Mouse (Mus musculus) common myeloid progenitor, adult 5-6 weeks (primary cell): ENCODE data around the gene Sema4b. TPM values are rescaled to one million over a fixed set of nuclear protein-coding genes. Genes with fewer than 3 reads are reported as not detected.

ENCODE experiments used
- ATAC-seq: replicated peaks from 2 replicates; pipeline ENCODE4 v1.8.0; 2016; ENCODE audit warnings: low read depth, mild to moderate bottlenecking, moderate TSS enrichment, inconsistent platforms; ENCODE audit not compliant: poor library complexity, severe bottlenecking
- total RNA-seq: library from RNA; stranded (forward); fragments of 200-1000, 187-1606 nt; gene quantifications from 2 replicates; pipeline ENCODE4 v1.2.3, GENCODE M21; 2017

The Sema4b gene
- total RNA-seq, 1 experiment from 2014 or later: 6.3 TPM

GRCm38 (mm10) chr7:80208738-80209430 lies 22.2 kb downstream of the Sema4b start:
- ATAC-seq: peak; percentile 60

DNA sequence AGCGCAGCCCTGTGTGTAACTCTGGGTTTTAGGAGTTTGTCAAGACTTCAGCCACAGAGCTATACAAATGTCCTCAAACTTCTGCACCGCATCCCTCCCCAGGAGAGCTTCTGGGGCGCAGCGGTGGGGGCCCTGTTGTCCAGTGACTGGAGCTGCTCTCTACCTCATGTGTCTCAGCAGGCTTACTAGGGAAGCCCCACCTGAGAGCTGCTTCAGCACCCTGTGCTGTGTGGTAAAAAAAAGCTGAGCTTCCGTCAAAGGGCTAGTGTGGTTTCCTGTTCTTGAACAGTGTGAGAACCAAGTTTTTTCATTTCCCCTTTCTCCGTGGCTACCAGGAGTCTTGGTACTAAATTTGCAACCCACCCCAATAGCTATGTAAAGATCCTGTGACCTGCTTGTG lies 23.0 kb downstream of the Sema4b start:
- peak; percentile 62 for ATAC-seq

- ATAC-seq: no peak
Observed at GRCm38 (mm10) chr7:80210982-80211381, 24.3 kb downstream of the Sema4b start.

DNA sequence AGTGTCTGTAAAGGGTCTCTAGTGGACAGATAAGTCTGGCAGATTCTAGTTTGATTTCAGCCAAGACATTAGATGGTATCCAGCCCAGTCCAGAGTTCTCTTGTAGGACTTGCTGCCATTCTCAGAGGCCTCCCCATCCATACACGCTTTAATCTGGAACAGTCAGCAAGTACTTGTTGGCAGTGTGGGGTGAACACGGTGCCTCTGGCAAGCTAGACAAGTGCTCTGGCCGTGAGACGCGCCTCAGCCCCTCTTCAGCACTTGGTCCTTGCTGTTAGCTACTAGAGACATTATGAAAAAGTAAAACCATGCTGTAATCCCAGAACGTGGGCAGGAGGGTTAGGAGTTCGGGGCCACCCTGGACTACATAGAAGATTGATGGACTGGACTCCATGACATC lies 27.0 kb downstream of the Sema4b start:
- no peak for ATAC-seq

- ATAC-seq: no peak
Observed at GRCm38 (mm10) chr7:80214459-80214858, 27.8 kb downstream of the Sema4b start.

DNA sequence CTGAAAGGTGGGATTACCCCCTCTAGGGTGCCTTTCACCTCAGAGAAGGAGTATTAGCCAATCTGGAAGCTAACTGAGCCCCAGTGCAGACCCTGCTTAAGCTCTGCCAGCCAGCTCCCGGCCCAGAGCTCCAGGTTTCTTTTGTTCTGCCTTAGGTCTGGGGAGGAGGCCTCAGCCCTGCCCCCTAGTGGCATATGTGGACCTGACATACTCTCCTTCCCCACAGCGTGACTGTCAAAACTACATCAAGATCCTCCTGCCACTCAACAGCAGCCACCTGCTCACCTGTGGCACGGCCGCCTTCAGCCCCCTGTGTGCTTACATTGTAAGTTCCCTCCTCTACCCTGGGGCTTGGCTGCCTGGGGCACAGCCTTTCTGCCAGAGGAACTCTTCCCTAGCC lies 28.8 kb downstream of the Sema4b start:
- ATAC-seq: peak; percentile 91

DNA sequence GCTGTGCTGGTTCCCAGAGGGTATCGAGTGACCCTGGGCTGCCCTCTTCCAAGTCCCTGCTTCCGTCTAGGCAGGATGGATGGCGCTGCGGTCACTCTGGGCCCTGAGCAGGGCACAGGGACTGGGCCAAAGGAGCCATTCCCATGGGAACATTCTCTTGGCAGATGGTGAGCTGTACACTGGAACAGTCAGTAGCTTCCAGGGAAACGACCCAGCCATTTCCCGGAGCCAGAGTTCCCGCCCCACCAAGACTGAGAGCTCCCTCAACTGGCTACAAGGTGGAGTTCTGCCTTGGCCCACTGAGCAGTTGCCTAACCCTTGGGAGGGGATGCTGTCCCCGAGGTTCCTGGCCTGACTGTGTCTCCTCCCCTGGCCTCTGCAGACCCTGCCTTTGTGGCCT lies 29.9 kb downstream of the Sema4b start:
- no peak for ATAC-seq

- ATAC-seq: no peak
Observed at GRCm38 (mm10) chr7:80218666-80219065, 32.0 kb downstream of the Sema4b start.

- no peak for ATAC-seq
Observed at GRCm38 (mm10) chr7:80220237-80220797, 33.7 kb downstream of the Sema4b start.

GRCm38 (mm10) chr7:80221179-80221750 lies 34.6 kb downstream of the Sema4b start:
- no peak for ATAC-seq

DNA sequence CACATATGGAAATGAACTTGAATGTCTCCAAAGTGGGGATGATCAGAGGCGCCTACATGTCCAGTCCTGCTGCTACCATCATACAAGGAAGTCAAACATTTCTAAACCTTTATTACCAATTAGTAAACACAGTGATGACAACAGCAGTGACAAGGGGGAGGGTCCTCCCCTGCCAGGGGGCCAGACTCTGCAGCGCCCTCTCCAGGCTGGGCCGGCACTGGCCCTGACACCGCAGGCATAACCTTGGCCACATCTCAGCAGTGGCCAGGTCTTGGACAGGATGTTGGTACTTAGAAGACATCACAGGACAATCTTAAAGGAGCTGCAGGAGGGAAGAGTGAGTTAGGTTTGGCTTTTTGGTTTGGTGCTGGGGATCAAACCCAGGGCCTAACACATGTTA lies 40.4 kb downstream of the Sema4b start:
- no peak for ATAC-seq

DNA sequence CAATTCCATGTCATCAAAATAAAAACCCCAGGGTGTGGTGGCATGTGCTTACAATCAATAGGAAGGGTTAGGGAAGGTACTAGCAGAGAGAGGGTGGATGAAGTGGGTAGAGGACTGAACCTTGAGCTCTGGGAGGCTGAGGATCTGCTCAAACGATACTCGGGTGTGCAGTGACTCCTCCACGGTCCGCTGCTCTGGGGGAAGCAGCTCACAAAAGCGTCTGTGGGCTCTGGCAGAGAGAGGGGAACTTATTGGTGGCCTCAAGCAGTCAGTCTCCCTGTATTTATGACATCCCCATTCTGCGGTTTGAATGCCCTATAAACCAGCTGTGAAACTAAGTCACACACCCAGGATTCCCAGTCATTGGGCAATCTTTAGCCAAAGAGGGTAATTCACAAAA lies 43.6 kb downstream of the Sema4b start:
- no peak; the same call in 1 of the 2 replicates for ATAC-seq

- ATAC-seq: no peak
Observed at GRCm38 (mm10) chr7:80231971-80232488, 45.4 kb downstream of the Sema4b start.

DNA sequence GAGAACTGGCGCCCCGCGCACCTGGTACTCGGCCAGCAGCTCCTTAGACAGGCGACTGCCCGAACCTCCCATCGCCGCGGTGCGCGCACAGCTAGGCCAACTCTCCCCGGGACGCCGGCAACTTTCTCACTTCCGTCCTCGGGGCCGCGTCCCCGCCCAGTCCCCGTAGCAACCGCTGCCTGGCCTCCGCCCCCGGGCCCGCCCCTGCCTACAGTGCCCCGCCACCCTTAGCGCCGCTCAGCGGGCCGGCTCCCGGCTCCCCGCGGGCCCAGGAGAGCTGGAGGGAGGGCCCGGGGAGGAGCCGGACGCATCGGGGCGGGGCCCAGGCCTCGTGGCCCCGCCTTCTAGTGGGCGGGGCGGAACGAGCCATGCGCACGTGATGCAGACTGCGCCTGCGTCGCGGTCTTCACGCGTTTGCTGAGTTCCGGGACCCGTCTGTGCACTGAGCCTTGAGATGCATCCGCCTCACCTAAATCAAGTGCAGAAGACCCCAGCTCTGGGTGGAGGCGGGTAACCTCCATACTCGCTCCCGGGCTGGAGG lies 45.9 kb downstream of the Sema4b start, which contains the start of the genes Cib1 and Gdpgp1:
Gene Cib1 (minus strand): TSS at position 325 of the 541 bp plus-strand sequence.
Gene Gdpgp1 (plus strand): TSS at position 377 of the 541 bp plus-strand sequence.
- ATAC-seq: peak; percentile 92

DNA sequence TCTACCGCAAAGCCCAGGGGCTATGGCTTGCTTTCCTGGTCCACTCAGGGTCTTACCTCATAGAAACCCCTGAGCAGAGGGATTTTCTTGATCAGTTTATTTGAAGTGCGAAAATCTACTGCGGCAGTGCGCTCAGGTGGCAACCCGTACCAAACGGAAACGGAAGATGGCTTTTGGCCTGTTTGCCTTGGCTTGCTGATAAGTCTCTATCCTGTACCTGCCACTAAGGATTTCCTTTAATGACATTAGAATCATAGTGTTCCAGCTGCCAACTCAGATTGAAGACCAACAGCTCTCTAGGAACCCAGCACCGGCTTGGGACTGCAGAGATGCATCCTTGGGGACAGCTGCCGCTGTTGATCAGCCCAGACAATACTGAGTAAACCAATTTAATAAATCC lies 47.2 kb downstream of the Sema4b start:
- ATAC-seq: no peak

DNA sequence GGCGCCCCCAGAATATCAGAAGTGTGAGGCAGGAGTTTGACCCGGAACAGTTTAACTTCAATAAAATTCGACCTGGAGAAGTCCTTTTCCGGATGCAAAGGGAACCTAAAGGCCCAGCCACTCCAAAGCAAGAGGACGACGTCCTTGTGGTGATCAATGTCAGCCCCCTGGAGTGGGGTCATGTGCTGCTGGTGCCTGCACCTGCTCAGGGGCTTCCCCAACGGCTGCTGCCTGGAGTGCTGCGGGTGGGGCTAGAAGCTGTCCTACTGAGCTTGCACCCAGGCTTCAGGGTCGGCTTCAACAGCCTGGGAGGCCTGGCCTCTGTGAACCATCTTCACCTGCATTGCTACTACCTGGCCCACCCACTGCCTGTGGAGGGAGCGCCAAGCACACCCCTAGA lies 51.9 kb downstream of the Sema4b start:
- no peak for ATAC-seq

- ATAC-seq: no peak
Observed at GRCm38 (mm10) chr7:80241661-80242060, 55.0 kb downstream of the Sema4b start.

GRCm38 (mm10) chr7:80244851-80245250 lies 58.2 kb downstream of the Sema4b start:
- no peak for ATAC-seq

DNA sequence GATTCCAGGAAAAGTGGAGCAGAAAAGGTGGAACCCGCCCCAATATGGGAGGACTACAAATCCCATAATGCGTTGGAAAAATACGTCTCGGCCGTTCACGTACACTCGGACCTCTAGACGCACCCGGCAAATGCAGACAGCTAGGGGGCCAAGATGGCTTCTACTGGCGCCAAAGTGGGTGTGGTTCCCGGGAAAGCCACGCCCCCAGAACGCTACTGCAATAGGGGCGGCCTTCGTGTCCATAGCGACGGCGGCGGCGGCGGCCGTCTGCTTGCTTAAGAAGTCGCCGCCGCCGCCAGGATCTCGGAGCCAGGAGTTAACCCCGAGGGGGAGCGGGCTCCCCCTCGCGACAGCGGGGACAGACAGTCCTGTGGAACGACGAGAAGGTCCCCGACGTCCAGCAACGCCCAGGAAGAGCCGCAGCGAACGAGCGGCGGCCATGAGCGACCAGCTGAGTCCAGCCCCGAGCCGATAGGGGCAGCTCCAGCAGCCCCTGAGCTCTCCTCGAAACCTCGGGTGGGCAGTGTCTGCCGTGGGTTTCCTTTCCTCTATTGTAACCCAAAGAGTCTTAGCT lies 59.6 kb downstream of the Sema4b start, which contains the start of gene Ttll13:
Gene Ttll13 (plus strand): TSS at position 229 of the 574 bp plus-strand sequence.
- peak; percentile 98 for ATAC-seq

- ATAC-seq: peak; percentile 45
Observed at GRCm38 (mm10) chr7:80246859-80247258, 60.2 kb downstream of the Sema4b start.
